Mouse (Mus musculus) common myeloid progenitor, adult 5-6 weeks (primary cell): ENCODE data around the gene Mrps11. TPM values are rescaled to one million over a fixed set of nuclear protein-coding genes. Genes with fewer than 3 reads are reported as not detected.

Experiments used
- ATAC-seq: replicated peaks from 2 replicates; pipeline ENCODE4 v1.8.0; 2016; ENCODE audit warnings: low read depth, mild to moderate bottlenecking, moderate TSS enrichment, inconsistent platforms; ENCODE audit not compliant: poor library complexity, severe bottlenecking
- total RNA-seq: library from RNA; stranded (forward); fragments of 200-1000, 187-1606 nt; gene quantifications from 2 replicates; pipeline ENCODE4 v1.2.3, GENCODE M21; 2017

The Mrps11 gene
- total RNA-seq = 30.1 and 44.8 TPM in 2 replicates

GRCm38 (mm10) chr7:78782639-78783581 is at the start of gene Mrps11, which contains the start of gene Mrpl46:
Mrps11 (plus strand) TSS chr7:78783119.
Mrpl46 (minus strand) TSS chr7:78783531.
- ATAC-seq = peak; percentile 99

GRCm38 (mm10) chr7:78737196-78737595 is 45.7 kb upstream of the Mrps11 start:
- no peak for ATAC-seq

GRCm38 (mm10) chr7:78737614-78738210 is 45.2 kb upstream of the Mrps11 start, which contains the start of gene Ntrk3:
Ntrk3 (minus strand) TSS chr7:78738012.
- no peak for ATAC-seq

GRCm38 (mm10) chr7:78739351-78740000 is 43.4 kb upstream of the Mrps11 start:
- no peak for ATAC-seq

- ATAC-seq = no peak
These were observed 39.1 kb upstream of the Mrps11 start for GRCm38 (mm10) chr7:78743731-78744385.

- no peak for ATAC-seq
These were observed 30.0 kb upstream of the Mrps11 start for GRCm38 (mm10) chr7:78752961-78753360.

- no peak for ATAC-seq
These were observed 29.0 kb upstream of the Mrps11 start for GRCm38 (mm10) chr7:78753752-78754457.

GRCm38 (mm10) chr7:78754458-78755000 is 28.4 kb upstream of the Mrps11 start:
- no peak for ATAC-seq

GRCm38 (mm10) chr7:78763801-78764200 is 19.1 kb upstream of the Mrps11 start:
- no peak for ATAC-seq

- no peak for ATAC-seq
These were observed 17.7 kb upstream of the Mrps11 start for GRCm38 (mm10) chr7:78765215-78765631.

GRCm38 (mm10) chr7:78766019-78766683 is 16.8 kb upstream of the Mrps11 start:
- peak; percentile 96 for ATAC-seq

- ATAC-seq = no peak
These were observed 14.9 kb upstream of the Mrps11 start for GRCm38 (mm10) chr7:78767929-78768531.

- ATAC-seq = no peak
These were observed 13.8 kb upstream of the Mrps11 start for GRCm38 (mm10) chr7:78769075-78769652.

- no peak for ATAC-seq
These were observed 12.0 kb upstream of the Mrps11 start for GRCm38 (mm10) chr7:78770936-78771335.

- no peak for ATAC-seq
These were observed 4.2 kb upstream of the Mrps11 start for GRCm38 (mm10) chr7:78778741-78779140.

- ATAC-seq = no peak
These were observed 3.0 kb downstream of the Mrps11 start for GRCm38 (mm10) chr7:78785906-78786305.

GRCm38 (mm10) chr7:78787793-78788380 is 5.0 kb downstream of the Mrps11 start:
- ATAC-seq = no peak
